Mouse (Mus musculus): ENCODE results near the gene 4930590J08Rik. TPM values are rescaled to one million over a fixed set of nuclear protein-coding genes. Genes with fewer than 3 reads are reported as not detected.

Gene 4930590J08Rik
- polyA plus RNA-seq, 1 experiment from 2014 or later = 2.2 TPM

DNA sequence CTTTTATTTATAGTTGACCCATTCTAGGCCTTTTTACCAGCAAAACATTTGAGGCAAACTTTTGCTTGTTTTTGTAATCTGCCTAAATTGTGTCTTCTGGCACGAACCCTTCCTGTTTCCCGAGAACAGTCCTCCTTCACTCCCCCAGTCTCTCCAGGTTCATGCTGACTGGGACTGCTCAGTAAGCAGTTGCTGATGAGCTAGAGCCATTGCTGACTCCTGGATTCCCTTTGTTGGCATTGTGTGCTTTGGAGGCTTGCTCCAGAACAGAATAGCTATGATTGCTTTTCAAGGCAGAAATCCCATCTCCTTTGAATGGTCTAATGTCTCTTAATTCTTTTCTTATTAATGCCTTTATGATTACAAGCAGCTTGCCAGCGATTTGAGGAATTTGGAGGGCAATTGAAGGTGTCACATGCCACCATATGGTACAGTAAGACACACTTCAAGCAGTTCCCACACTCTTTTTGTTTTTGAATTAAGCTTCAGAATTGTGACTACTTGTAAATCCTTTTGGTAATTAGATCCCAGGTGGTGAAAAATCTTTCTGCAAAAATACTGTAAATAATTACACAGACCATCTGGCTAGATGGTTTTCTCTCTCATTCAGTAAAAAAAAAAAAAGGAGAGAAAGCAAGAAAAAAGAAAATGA is 13.2 kb upstream of the 4930590J08Rik start:
- no peaks in the 10 kb centered on the region for H3K4me1 ChIP-seq (ENCODE audit: control insufficient read depth, insufficient read depth, low read length)
- H3K9me3 ChIP-seq (ENCODE audit: control insufficient read depth, low read length) = no peaks in the 10 kb centered on the region
- peaks cover 71% of the 10 kb centered on the region for H3K36me3 ChIP-seq (ENCODE audit: control insufficient read depth, insufficient read depth, low read length)
- 77% methylated on average over 3 of the region's 3 CpGs for WGBS
- no peak overlapping the region for H3K9ac ChIP-seq (replicated peaks; ENCODE audit: low read depth, low read length)
- H3K27me3 ChIP-seq (ENCODE audit: control insufficient read depth, insufficient read depth, low read length) = no peaks in the 10 kb centered on the region
- ATAC-seq (ENCODE audit: low read depth) = no peak
- no peak overlapping the region for H3K27ac ChIP-seq (ENCODE audit: low read depth, low read length)
- H3K4me3 ChIP-seq (ENCODE audit: low read depth, low read length) = no peak overlapping the region
- no peak overlapping the region for H3K4me2 ChIP-seq (ENCODE audit: low read depth, low read length)

DNA sequence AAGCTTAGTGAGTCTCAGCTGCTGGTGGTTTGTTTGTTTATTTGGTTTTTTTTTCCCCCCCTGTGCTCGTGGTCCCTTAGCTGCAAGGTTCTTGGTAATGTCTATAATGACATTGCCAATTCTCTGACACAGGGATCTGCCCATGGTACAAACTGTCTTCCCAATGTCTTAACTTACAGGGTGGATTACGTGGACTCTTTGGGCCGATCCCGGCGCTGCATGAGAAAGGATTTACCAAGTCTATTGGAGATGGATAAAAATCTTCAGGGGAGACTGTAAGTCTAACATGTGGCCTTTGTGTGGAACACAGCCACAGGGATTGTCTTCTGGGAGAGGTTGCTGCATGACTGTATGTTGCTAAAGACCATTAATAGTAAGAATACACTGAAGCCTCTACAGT is 12.0 kb upstream of the 4930590J08Rik start:
- no peak for ATAC-seq (ENCODE audit: low read depth)
- 91% methylated on average over 5 of the region's 5 CpGs for WGBS
- H3K27me3 ChIP-seq (ENCODE audit: control insufficient read depth, insufficient read depth, low read length) = no peaks in the 10 kb centered on the region
- H3K4me3 ChIP-seq (ENCODE audit: low read depth, low read length) = no peak overlapping the region
- H3K9me3 ChIP-seq (ENCODE audit: control insufficient read depth, low read length) = no peaks in the 10 kb centered on the region
- no peaks in the 10 kb centered on the region for H3K4me1 ChIP-seq (ENCODE audit: control insufficient read depth, insufficient read depth, low read length)
- no peak overlapping the region for H3K9ac ChIP-seq (replicated peaks; ENCODE audit: low read depth, low read length)
- H3K27ac ChIP-seq (ENCODE audit: low read depth, low read length) = no peak overlapping the region
- peaks cover 71% of the 10 kb centered on the region for H3K36me3 ChIP-seq (ENCODE audit: control insufficient read depth, insufficient read depth, low read length)
- H3K4me2 ChIP-seq (ENCODE audit: low read depth, low read length) = no peak overlapping the region

DNA sequence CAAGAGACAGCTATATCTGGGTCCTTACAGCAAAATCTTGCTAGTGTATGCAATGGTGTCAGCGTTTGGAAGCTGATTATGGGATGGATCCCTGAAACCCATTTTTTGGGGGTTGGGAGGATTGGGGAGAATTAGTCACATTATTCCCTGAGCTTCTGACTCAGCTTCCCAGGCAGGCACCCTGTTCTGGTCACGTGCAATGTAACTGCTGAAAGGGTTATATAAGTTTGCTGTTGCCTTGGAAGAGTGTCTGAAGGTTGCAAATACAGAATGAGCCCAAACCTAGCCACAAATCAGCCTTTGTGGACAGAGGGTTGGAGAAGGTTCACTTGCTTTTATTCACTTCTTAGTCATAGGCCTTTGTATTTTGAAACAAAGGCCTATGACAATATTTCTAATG is 10.8 kb upstream of the 4930590J08Rik start:
- Histone ChIP-seq H3K4me2 (ENCODE audit: low read depth, low read length) (no peak overlapping the region), H3K4me3 (ENCODE audit: low read depth, low read length) (no peak overlapping the region), H3K36me3 (ENCODE audit: control insufficient read depth, insufficient read depth, low read length) (peaks cover 67% of the 10 kb centered on the region), H3K27me3 (ENCODE audit: control insufficient read depth, insufficient read depth, low read length) (no peaks in the 10 kb centered on the region), H3K4me1 (ENCODE audit: control insufficient read depth, insufficient read depth, low read length) (no peaks in the 10 kb centered on the region), H3K9ac (replicated peaks; ENCODE audit: low read depth, low read length) (no peak overlapping the region), H3K27ac (ENCODE audit: low read depth, low read length) (no peak overlapping the region), H3K9me3 (ENCODE audit: control insufficient read depth, low read length) (no peaks in the 10 kb centered on the region)
- no peak for ATAC-seq (ENCODE audit: low read depth)
- 82% methylated on average over 2 of the region's 2 CpGs for WGBS

DNA sequence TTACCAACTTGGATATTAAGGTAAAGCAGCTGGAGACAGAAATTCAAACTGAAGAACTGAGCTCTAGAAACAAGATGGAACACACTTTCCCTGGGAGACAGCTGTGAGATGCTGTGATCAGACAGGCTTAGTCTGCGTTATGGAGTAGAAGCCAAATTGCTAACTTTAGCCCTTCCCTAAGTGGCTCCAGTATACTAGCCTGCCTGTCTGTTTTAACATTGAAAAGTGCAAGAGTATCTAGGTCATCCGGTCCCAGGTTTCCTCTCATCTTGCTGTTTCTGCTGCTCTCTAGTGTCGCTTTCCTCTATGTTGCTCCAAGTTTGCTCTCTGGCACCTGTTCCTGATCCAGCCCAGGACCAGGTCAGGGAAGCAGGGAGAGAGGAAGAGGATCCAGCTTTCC is 5.8 kb upstream of the 4930590J08Rik start:
- no peak for ATAC-seq (ENCODE audit: low read depth)
- no peak overlapping the region for H3K9ac ChIP-seq (replicated peaks; ENCODE audit: low read depth, low read length)
- H3K27me3 ChIP-seq (ENCODE audit: control insufficient read depth, insufficient read depth, low read length) = no peaks in the 10 kb centered on the region
- H3K4me3 ChIP-seq (ENCODE audit: low read depth, low read length) = no peak overlapping the region
- no peak overlapping the region for H3K4me2 ChIP-seq (ENCODE audit: low read depth, low read length)
- H3K36me3 ChIP-seq (ENCODE audit: control insufficient read depth, insufficient read depth, low read length) = peaks cover 76% of the 10 kb centered on the region
- H3K27ac ChIP-seq (ENCODE audit: low read depth, low read length) = no peak overlapping the region
- H3K9me3 ChIP-seq (ENCODE audit: control insufficient read depth, low read length) = no peaks in the 10 kb centered on the region
- WGBS = 95% methylated on average over 3 of the region's 3 CpGs
- H3K4me1 ChIP-seq (ENCODE audit: control insufficient read depth, insufficient read depth, low read length) = no peaks in the 10 kb centered on the region

DNA sequence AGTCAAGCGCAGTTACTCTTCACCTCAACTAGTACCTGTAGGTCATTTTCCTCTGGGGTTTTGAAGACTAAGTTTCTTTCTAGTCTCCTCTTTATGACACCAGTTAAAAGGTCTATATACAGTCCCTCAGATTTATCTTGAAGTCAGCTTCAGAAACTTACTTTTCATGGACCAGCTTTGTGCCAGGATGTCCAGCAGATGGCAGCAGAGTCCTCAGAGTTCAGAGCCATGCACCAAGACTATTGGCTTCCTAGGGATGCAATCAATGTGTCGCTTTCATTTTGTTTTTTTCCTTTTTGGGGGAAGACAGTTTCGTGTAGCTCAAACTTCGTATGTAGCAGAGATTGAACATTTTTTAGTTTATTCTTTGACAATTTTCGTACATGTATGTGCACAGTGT is 1.1 kb upstream of the 4930590J08Rik start:
- WGBS = 30% methylated on average over 5 of the region's 5 CpGs
- no peak overlapping the region for H3K9ac ChIP-seq (replicated peaks; ENCODE audit: low read depth, low read length)
- ATAC-seq (ENCODE audit: low read depth) = peak; percentile 56; the same call in 1 of the 2 replicates
- H3K4me3 ChIP-seq (ENCODE audit: low read depth, low read length) = no peak overlapping the region
- no peak overlapping the region for H3K27ac ChIP-seq (ENCODE audit: low read depth, low read length)
- H3K36me3 ChIP-seq (ENCODE audit: control insufficient read depth, insufficient read depth, low read length) = peaks cover 43% of the 10 kb centered on the region
- H3K4me1 ChIP-seq (ENCODE audit: control insufficient read depth, insufficient read depth, low read length) = no peaks in the 10 kb centered on the region
- no peaks in the 10 kb centered on the region for H3K9me3 ChIP-seq (ENCODE audit: control insufficient read depth, low read length)
- H3K4me2 ChIP-seq (ENCODE audit: low read depth, low read length) = no peak overlapping the region
- H3K27me3 ChIP-seq (ENCODE audit: control insufficient read depth, insufficient read depth, low read length) = no peaks in the 10 kb centered on the region

DNA sequence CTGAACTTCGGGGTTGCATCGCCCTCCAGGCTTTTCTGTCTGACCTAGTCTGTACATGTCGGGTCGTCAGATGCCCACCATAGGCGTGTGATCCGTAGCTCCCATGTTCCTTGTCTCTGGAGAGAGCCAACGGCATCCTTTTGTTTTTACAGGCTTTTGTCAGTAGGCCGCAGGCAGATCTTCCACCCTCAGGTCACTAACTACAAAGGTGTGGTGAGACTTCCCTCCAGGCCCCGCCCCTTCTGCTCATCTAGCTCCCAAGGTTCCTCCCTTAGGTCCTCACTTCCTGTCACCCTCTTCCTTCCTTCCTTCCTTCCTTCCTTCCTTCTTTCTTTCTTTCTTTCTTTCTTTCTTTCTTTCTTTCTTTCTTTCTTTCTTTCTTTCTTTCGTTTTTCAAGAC is 11.4 kb downstream of the 4930590J08Rik start:
- H3K9ac ChIP-seq (replicated peaks; ENCODE audit: low read depth, low read length) = no peak overlapping the region
- WGBS = 89% methylated on average over 10 of the region's 10 CpGs
- no peak overlapping the region for H3K27ac ChIP-seq (ENCODE audit: low read depth, low read length)
- H3K9me3 ChIP-seq (ENCODE audit: control insufficient read depth, low read length) = no peaks in the 10 kb centered on the region
- H3K36me3 ChIP-seq (ENCODE audit: control insufficient read depth, insufficient read depth, low read length) = no peaks in the 10 kb centered on the region
- no peaks in the 10 kb centered on the region for H3K4me1 ChIP-seq (ENCODE audit: control insufficient read depth, insufficient read depth, low read length)
- no peak overlapping the region for H3K4me2 ChIP-seq (ENCODE audit: low read depth, low read length)
- no peak overlapping the region for H3K4me3 ChIP-seq (ENCODE audit: low read depth, low read length)
- H3K27me3 ChIP-seq (ENCODE audit: control insufficient read depth, insufficient read depth, low read length) = no peaks in the 10 kb centered on the region
- ATAC-seq (ENCODE audit: low read depth) = no peak

DNA sequence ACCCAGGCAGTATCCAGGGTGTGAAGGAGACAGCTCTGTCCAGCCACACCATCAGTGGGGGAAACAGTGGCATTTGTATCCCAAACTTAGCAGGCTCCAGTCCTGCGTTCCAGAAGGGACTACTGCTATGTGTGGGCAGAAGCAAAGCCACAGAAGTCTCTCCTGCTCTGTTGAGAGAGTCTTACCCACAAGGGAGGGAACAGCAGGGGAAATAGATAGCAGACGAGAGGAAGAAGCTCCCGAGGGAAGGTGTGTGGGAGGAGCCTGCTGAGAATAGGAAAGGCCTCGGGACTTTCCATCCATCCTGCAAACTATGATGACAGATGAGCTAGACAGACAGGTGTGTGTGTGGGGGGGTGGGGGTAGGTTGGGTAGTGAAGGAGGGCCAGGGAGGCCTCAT is 14.7 kb downstream of the 4930590J08Rik start:
- Histone ChIP-seq H3K9me3 (ENCODE audit: control insufficient read depth, low read length) (no peaks in the 10 kb centered on the region), H3K4me1 (ENCODE audit: control insufficient read depth, insufficient read depth, low read length) (no peaks in the 10 kb centered on the region), H3K9ac (replicated peaks; ENCODE audit: low read depth, low read length) (no peak overlapping the region), H3K27ac (ENCODE audit: low read depth, low read length) (no peak overlapping the region), H3K4me2 (ENCODE audit: low read depth, low read length) (no peak overlapping the region), H3K36me3 (ENCODE audit: control insufficient read depth, insufficient read depth, low read length) (no peaks in the 10 kb centered on the region), H3K27me3 (ENCODE audit: control insufficient read depth, insufficient read depth, low read length) (no peaks in the 10 kb centered on the region), H3K4me3 (ENCODE audit: low read depth, low read length) (no peak overlapping the region)
- ATAC-seq (ENCODE audit: low read depth) = no peak
- 53% methylated on average over 4 of the region's 4 CpGs for WGBS

DNA sequence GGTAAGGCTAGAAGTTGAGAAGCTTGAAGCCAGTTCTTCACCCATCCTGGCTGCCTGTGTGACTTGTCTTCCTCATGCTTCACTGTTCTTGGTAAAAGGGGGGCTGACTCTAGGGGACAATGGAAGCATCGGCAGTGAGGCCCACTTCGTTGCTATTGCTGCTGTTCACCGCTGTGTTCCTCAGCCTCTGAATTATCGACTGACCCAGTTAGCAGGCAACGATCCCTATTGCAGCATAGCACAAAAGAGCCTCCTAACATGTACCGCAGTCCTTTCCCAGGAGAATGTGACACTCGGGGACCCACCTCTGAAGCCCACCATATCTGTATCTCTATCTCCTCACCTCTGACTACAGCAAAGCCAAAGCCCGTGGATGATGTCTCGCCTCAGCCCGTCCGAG is 15.1 kb downstream of the 4930590J08Rik start:
- H3K4me3 ChIP-seq (ENCODE audit: low read depth, low read length) = no peak overlapping the region
- no peak overlapping the region for H3K9ac ChIP-seq (replicated peaks; ENCODE audit: low read depth, low read length)
- H3K27me3 ChIP-seq (ENCODE audit: control insufficient read depth, insufficient read depth, low read length) = no peaks in the 10 kb centered on the region
- H3K4me1 ChIP-seq (ENCODE audit: control insufficient read depth, insufficient read depth, low read length) = no peaks in the 10 kb centered on the region
- 79% methylated on average over 11 of the region's 11 CpGs for WGBS
- no peak overlapping the region for H3K27ac ChIP-seq (ENCODE audit: low read depth, low read length)
- ATAC-seq (ENCODE audit: low read depth) = no peak
- H3K36me3 ChIP-seq (ENCODE audit: control insufficient read depth, insufficient read depth, low read length) = no peaks in the 10 kb centered on the region
- no peak overlapping the region for H3K4me2 ChIP-seq (ENCODE audit: low read depth, low read length)
- H3K9me3 ChIP-seq (ENCODE audit: control insufficient read depth, low read length) = no peaks in the 10 kb centered on the region

DNA sequence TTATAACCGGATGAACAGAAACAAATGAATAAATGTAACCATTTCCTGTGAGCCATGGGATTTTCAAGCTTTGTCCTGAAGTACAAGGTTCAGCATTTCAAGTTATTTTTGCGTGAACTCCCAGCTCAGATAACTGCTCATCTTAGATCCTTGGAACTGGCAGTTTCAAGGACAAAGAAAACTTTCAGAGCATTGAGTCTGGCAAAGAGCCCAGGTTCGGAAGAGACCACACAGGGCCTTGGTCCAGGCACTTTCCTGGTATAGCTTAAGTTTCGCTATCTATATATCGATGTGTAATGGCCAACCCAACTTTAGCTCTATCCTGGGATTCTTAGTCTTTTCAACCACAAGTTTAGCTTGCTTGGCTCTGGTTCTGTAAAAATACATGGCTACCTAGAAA is 28.6 kb downstream of the 4930590J08Rik start:
- H3K9me3 ChIP-seq (ENCODE audit: control insufficient read depth, low read length) = no peaks in the 10 kb centered on the region
- H3K27me3 ChIP-seq (ENCODE audit: control insufficient read depth, insufficient read depth, low read length) = no peaks in the 10 kb centered on the region
- no peak for ATAC-seq (ENCODE audit: low read depth)
- H3K4me2 ChIP-seq (ENCODE audit: low read depth, low read length) = no peak overlapping the region
- no peaks in the 10 kb centered on the region for H3K36me3 ChIP-seq (ENCODE audit: control insufficient read depth, insufficient read depth, low read length)
- H3K27ac ChIP-seq (ENCODE audit: low read depth, low read length) = 0 out of 2 replicates have a peak overlapping the region, but pooled peaks have one; percentile 34
- no peak overlapping the region for H3K4me3 ChIP-seq (ENCODE audit: low read depth, low read length)
- WGBS = 69% methylated on average over 5 of the region's 5 CpGs
- H3K9ac ChIP-seq (replicated peaks; ENCODE audit: low read depth, low read length) = no peak overlapping the region
- H3K4me1 ChIP-seq (ENCODE audit: control insufficient read depth, insufficient read depth, low read length) = peaks cover 11% of the 10 kb centered on the region; the same call in 1 of the 2 replicates
